Mouse (Mus musculus) neural tube, embryonic 12.5 days (tissue): Measurements from ENCODE around the gene Nudt9. TPM values are rescaled to one million over a fixed set of nuclear protein-coding genes. Genes with fewer than 3 reads are reported as not detected.
A peak's percentile ranks its signal among the peaks of the same experiment; 100 is the strongest.

Source experiments
- ATAC-seq: fragments of 200-750 bp; cut with Nextera tagmentation; 2 replicates; pipeline ENCODE4 v1.8.0; 2017; ENCODE audit warnings: low read depth, mild to moderate bottlenecking, moderate TSS enrichment, moderate library complexity; ENCODE audit not compliant: low FRiP score
- H3K27ac ChIP-seq: fragments of 300-500 bp; sonication (generic); 2 replicates; pipeline ENCODE4 v1.5.1; 2016
- H3K27me3 ChIP-seq: fragments of 300-500 bp; sonication (generic); replicated peaks from 2 replicates; pipeline ENCODE4 v1.6.1; 2016; ENCODE audit warnings: mild to moderate bottlenecking
- H3K36me3 ChIP-seq: fragments of 300-500 bp; sonication (generic); 2 replicates; pipeline ENCODE4 v1.6.1; 2016; ENCODE audit warnings: mild to moderate bottlenecking
- H3K4me1 ChIP-seq: fragments of 300-500 bp; sonication (generic); 2 replicates; pipeline ENCODE4 v1.6.1; 2016
- H3K4me2 ChIP-seq: fragments of 300-500 bp; sonication (generic); replicated peaks from 2 replicates; pipeline ENCODE4 v1.6.1; 2016; ENCODE audit warnings: mild to moderate bottlenecking
- H3K4me3 ChIP-seq: fragments of 300-500 bp; sonication (generic); 2 replicates; pipeline ENCODE4 v1.5.1; 2016
- H3K9ac ChIP-seq: fragments of 300-500 bp; sonication (generic); 2 replicates; pipeline ENCODE4 v1.6.1; 2016; ENCODE audit warnings: mild to moderate bottlenecking
- H3K9me3 ChIP-seq: fragments of 300-500 bp; sonication (generic); 2 replicates; pipeline ENCODE4 v1.6.1; 2016; ENCODE audit warnings: mild to moderate bottlenecking
- WGBS: fragments of 180-500 bp; shearing (Covaris S2); methylation state at CpG from one replicate; pipeline ENCODE4 v1.1.7; 2016; 5-methylcytosine and 5-hydroxymethylcytosine counted together
- microRNA-seq: library from miRNA; unstranded; fragments of <30 nt; microRNA quantifications from one replicate; pipeline ENCODE4, GENCODE M21; 2017
- polyA plus RNA-seq: library from polyadenylated mRNA; unstranded; fragments of >200 nt; fragmentation: Nextera tagmentation; extraction: Ambion mirVana; gene quantifications from 2 replicates; pipeline ENCODE4 v1.2.1, GENCODE M21; 2016

Nudt9 gene
- polyA plus RNA-seq, 1 experiment from 2014 or later: 81.7 TPM

DNA sequence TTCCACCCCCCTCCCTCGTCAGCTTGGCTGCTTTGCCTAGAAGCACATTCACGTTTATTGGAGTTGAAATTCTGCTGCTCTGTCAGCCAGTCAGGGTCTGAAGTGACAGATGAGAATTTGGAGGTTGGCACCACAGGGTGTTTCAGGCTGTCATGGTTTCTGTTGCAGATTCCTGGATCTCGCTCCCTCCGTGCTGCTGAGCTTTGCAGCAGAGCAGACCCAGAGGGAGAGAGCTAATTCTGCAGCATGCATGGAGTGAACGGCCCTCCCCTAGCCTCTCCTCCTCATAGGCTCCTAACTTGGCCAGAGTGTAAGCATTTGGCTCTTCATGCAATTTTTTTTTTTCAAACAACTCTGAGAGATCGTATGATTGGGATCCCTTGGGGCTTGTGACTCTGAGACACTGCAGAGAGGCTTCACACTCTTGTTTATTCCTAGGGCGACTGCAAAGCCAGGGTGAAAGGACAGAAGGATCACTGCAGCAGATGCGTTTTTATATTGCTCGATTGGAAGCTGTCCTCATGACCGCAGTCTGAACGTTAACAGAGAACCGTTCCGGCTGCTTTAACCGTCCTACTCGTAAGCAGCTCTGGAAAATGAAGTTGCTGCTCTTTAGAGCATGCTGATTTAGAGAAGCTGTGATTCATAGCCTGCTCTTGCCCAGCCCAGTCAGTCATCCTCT lies 67.5 kb downstream of the Nudt9 start, which contains the start of gene Sparcl1:
Sparcl1 (minus strand) TSS at position 243 of the 682 bp plus-strand sequence.
- Histone ChIP-seq H3K4me2 (peak within 1 kb of the TSS; percentile 54), H3K9me3 (no peaks in the 10 kb centered on the region), H3K27me3 (no peaks in the 10 kb centered on the region), H3K4me3 (peak within 1 kb of the TSS; percentile 13), H3K27ac (peak within 1 kb of the TSS; percentile 58), H3K9ac (peak within 1 kb of the TSS; percentile 45), H3K36me3 (no peaks in the 10 kb centered on the region), H3K4me1 (peaks cover 61% of the 10 kb centered on the region)
- WGBS: 7% methylated on average over 15 of the region's 15 CpGs
- no peak for ATAC-seq

Small RNAs within 50 kb of the gene (microRNA-seq; reads per million reads assigned to microRNA genes)
- 2.2 reads per million, percentile 1 among the genes with 10 or more reads in this experiment for gene Mir5619

Other genes with a start within 250 kb of the Nudt9 start
- gene Klhl8, start 135.0 kb upstream of the Nudt9 start, polyA plus RNA-seq: 18.4 and 21.1 TPM in 2 replicates
- not detected in 2 replicates for gene Hsd17b13, start 68.9 kb upstream of the Nudt9 start, polyA plus RNA-seq
- gene Hsd17b11, start 24.4 kb upstream of the Nudt9 start, polyA plus RNA-seq: 1.8 and 2.0 TPM in 2 replicates
- not detected in 2 replicates for gene Gm17660, start 31.3 kb downstream of the Nudt9 start, polyA plus RNA-seq
- 88.0 and 95.9 TPM in 2 replicates for gene Sparcl1, start 67.4 kb downstream of the Nudt9 start, polyA plus RNA-seq
- not detected in 2 replicates for gene Dspp, start 124.4 kb downstream of the Nudt9 start, polyA plus RNA-seq
- 0.44 and 0.72 TPM in 2 replicates for gene Dmp1, start 156.3 kb downstream of the Nudt9 start, polyA plus RNA-seq